Mouse (Mus musculus) lung, postnatal 0 days (tissue): ENCODE measurements around the gene Tdp2. TPM values are rescaled to one million over a fixed set of nuclear protein-coding genes. Genes with fewer than 3 reads are reported as not detected.

Source experiments
- ATAC-seq: fragments of 200-750 bp; cut with Nextera tagmentation; 2 replicates; pipeline ENCODE4 v1.8.0; 2017; ENCODE audit warnings: moderate library complexity
- DNase-seq: peaks from one replicate; pipeline ENCODE4 v3.0.0-alpha.2; 2016; ENCODE audit warnings: low spot score
- H3K27ac ChIP-seq: fragments of 300-500 bp; sonication (generic); 2 replicates; pipeline ENCODE4 v1.5.1; 2014; ENCODE audit warnings: antibody characterized with exemption, mild to moderate bottlenecking, low read length, mixed read lengths
- H3K27me3 ChIP-seq: fragments of 300-500 bp; sonication (generic); replicated peaks from 2 replicates; pipeline ENCODE4 v1.6.1; 2014; ENCODE audit warnings: low read length, mixed read lengths; ENCODE audit not compliant: insufficient read depth
- H3K36me3 ChIP-seq: fragments of 300-500 bp; sonication (generic); 2 replicates; pipeline ENCODE4 v1.6.1; 2014; ENCODE audit warnings: low read length, mixed read lengths; ENCODE audit not compliant: insufficient read depth
- H3K4me1 ChIP-seq: fragments of 300-500 bp; sonication (generic); 2 replicates; pipeline ENCODE4 v1.6.1; 2014; ENCODE audit warnings: antibody characterized with exemption, low read depth, low read length, mixed read lengths; ENCODE audit not compliant: insufficient read depth
- H3K4me2 ChIP-seq: fragments of 300-500 bp; sonication (generic); replicated peaks from 2 replicates; pipeline ENCODE4 v1.6.1; 2014; ENCODE audit warnings: low read depth, mild to moderate bottlenecking, low read length, moderate library complexity, mixed read lengths
- H3K4me3 ChIP-seq: fragments of 300-500 bp; sonication (generic); 2 replicates; pipeline ENCODE4 v1.5.1; 2014; ENCODE audit warnings: low read depth, low read length
- H3K9ac ChIP-seq: fragments of 300-500 bp; sonication (generic); replicated peaks from 2 replicates; pipeline ENCODE4 v1.6.1; 2014; ENCODE audit warnings: low read depth, mild to moderate bottlenecking
- H3K9me3 ChIP-seq: fragments of 300-500 bp; sonication (generic); 2 replicates; pipeline ENCODE4 v1.6.1; 2016; ENCODE audit warnings: low read length, mixed read lengths
- CTCF ChIP-seq: IDR thresholded peaks from 2 replicates; pipeline ENCODE4 v1.5.1; 2016; ENCODE audit warnings: antibody characterized with exemption, mild to moderate bottlenecking
- EP300 ChIP-seq: IDR thresholded peaks from 2 replicates; pipeline ENCODE4 v1.6.1; 2016; ENCODE audit warnings: antibody characterized with exemption, mild to moderate bottlenecking, control low read depth
- WGBS: fragments of 180-500 bp; shearing (Covaris S2); extraction: QIAGEN DNeasy Blood & Tissue Kit; methylation state at CpG from one replicate; pipeline ENCODE4 v1.1.7; 2014; 5-methylcytosine and 5-hydroxymethylcytosine counted together
- polyA plus RNA-seq: library from polyadenylated mRNA; unstranded; fragments of >200 nt; fragmentation: Nextera tagmentation; extraction: Ambion mirVana; gene quantifications from 2 replicates; pipeline ENCODE4 v1.2.1, GENCODE M21; 2015

The Tdp2 gene
- polyA plus RNA-seq, 1 experiment from 2014 or later = 21.2 TPM

DNA sequence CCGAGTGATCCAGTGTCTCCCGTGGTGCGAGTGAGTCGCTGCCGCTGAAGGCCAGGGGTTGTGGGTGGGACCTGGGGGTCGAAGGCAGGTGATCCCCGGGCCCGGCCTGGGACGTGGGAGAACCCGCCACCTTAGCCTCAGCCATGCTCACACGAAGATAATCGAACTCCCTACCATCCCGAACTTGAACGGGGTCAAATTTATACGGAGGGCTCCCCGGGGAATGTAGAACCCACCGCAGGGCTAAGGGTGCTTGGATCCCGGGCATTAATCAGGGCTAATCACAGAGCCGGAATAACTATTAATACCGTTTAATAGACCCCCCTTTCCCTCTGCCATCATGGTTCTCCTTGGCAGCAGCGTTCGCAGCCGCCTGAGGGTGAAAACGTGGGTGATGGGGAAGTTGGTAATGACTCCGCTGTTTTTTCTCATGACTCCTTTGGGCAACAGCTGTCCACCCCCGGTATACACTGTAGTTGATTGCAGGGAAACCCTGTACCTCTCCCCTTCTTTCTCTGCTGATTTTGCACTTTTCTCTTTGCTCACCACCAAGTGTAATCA lies 29.3 kb upstream of the Tdp2 start:
- WGBS = 0% methylated on average over 26 of the region's 26 CpGs
- Histone ChIP-seq H3K4me1 (peaks cover 5% of the 10 kb centered on the region; the same call in 1 of the 2 replicates), H3K27ac (peak overlapping the region; percentile 100), H3K4me3 (peak overlapping the region; percentile 99), H3K9me3 (no peaks in the 10 kb centered on the region), H3K36me3 (no peaks in the 10 kb centered on the region), H3K4me2 (peak overlapping the region; percentile 75), H3K27me3 (no peaks in the 10 kb centered on the region), H3K9ac (peak overlapping the region; percentile 98)
- DNase-seq (peak; percentile 65), ATAC-seq (no peak)
- TF ChIP-seq CTCF (no peak), EP300 (no peak)

DNA sequence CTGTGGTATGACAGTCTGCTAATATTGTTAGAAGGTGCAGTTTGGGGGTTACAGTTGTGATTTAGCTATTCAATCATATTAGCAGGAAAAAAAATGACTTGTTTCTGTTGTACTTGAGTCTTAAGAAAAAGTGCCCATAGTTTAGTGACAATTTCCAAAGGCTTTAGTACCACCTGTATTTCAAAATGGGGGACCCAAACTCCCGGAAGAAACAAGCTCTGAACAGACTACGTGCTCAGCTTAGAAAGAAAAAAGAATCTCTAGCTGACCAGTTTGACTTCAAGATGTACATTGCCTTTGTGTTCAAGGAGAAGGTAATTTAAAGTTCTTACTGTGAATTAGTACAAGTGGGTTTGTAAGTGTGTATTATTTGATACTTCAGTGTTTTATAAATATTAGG lies 28.3 kb upstream of the Tdp2 start:
- H3K9me3 ChIP-seq = no peaks in the 10 kb centered on the region
- no peaks in the 10 kb centered on the region for H3K36me3 ChIP-seq
- peak overlapping the region; percentile 99 for H3K4me3 ChIP-seq
- peaks cover 5% of the 10 kb centered on the region; the same call in 1 of the 2 replicates for H3K4me1 ChIP-seq
- 1% methylated on average over 2 of the region's 2 CpGs for WGBS
- no peak for ATAC-seq
- H3K4me2 ChIP-seq = peak overlapping the region; percentile 75
- H3K9ac ChIP-seq = no peak overlapping the region
- H3K27me3 ChIP-seq = no peaks in the 10 kb centered on the region
- no peak for TF ChIP-seq CTCF
- TF ChIP-seq EP300 = no peak
- H3K27ac ChIP-seq = no peak overlapping the region
- no peak for DNase-seq

DNA sequence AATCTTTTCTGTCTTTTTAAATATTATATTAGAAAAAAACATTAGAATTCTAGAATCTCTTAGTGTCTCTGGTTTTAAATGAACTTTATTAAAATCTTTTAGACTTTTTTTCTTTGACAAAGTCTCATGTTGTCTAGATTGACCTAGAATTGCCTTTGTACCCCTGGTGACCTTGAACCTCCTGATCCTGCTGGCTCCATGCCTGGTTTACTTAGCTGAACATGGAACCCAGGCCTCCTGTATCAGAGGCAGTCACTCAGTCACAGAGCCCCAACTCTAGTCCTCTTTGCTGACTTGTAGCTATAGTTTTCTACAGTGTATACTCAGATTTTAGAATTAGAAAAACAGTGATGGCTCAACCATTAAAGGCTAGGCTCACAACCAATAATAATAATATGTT lies 25.4 kb upstream of the Tdp2 start:
- DNase-seq (no peak), ATAC-seq (no peak)
- Histone ChIP-seq H3K4me3 (no peak overlapping the region), H3K9me3 (no peaks in the 10 kb centered on the region), H3K36me3 (peaks cover 8% of the 10 kb centered on the region; the same call in 1 of the 2 replicates), H3K9ac (no peak overlapping the region), H3K27ac (no peak overlapping the region), H3K27me3 (no peaks in the 10 kb centered on the region), H3K4me1 (peaks cover 5% of the 10 kb centered on the region; the same call in 1 of the 2 replicates), H3K4me2 (no peak overlapping the region)
- no peak for TF ChIP-seq CTCF
- no peak for TF ChIP-seq EP300

DNA sequence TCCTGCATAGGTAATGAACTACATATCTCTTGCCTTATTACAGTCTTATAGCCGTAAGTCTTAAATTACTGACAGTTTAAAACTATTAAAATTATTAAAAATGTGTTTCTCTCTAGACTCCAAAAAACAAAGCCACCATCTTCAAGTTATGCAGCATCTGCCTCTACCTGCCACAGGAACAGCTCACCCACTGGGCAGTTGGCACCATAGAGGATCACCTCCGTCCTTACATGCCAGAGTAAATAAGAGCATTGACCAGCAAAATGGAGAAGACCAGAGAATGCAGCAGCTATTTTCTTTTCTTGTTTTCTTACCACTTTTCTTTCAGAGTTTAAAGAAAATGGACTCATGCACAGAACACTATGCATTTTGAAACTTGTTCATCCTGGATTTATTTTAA lies 19.0 kb upstream of the Tdp2 start:
- no peaks in the 10 kb centered on the region for H3K4me1 ChIP-seq
- ATAC-seq (no peak), DNase-seq (no peak)
- H3K27me3 ChIP-seq = no peaks in the 10 kb centered on the region
- H3K36me3 ChIP-seq = peaks cover 25% of the 10 kb centered on the region
- 91% methylated on average over 2 of the region's 2 CpGs for WGBS
- H3K9me3 ChIP-seq = no peaks in the 10 kb centered on the region
- H3K4me2 ChIP-seq = no peak overlapping the region
- no peak overlapping the region for H3K9ac ChIP-seq
- no peak overlapping the region for H3K27ac ChIP-seq
- no peak overlapping the region for H3K4me3 ChIP-seq
- TF ChIP-seq CTCF = no peak

DNA sequence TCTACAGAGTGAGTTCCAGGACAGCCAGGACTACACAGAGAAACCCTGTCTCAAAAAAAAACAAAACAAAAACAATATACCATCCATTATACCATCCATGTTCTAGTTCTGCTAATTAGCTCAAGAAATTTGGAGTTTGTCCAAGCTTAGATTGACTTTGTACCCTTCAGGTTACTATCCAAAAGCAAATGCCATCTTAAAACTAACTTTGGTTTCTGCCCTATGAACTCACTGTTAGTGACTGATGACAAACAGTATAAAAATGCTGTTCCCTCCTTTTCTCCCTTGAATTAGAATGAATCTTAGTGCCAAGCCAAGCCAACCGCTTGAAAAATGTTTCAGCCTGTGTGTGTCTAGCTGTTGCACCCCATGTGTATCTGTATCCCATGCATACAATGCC lies 16.9 kb upstream of the Tdp2 start:
- Histone ChIP-seq H3K4me3 (no peak overlapping the region), H3K4me2 (no peak overlapping the region), H3K9ac (no peak overlapping the region), H3K36me3 (peaks cover 24% of the 10 kb centered on the region), H3K9me3 (no peaks in the 10 kb centered on the region), H3K4me1 (no peaks in the 10 kb centered on the region), H3K27me3 (no peaks in the 10 kb centered on the region), H3K27ac (no peak overlapping the region)
- TF ChIP-seq CTCF (no peak), EP300 (no peak)
- 75% methylated on average over 1 of the region's 1 CpGs for WGBS
- DNase-seq (no peak), ATAC-seq (no peak)

DNA sequence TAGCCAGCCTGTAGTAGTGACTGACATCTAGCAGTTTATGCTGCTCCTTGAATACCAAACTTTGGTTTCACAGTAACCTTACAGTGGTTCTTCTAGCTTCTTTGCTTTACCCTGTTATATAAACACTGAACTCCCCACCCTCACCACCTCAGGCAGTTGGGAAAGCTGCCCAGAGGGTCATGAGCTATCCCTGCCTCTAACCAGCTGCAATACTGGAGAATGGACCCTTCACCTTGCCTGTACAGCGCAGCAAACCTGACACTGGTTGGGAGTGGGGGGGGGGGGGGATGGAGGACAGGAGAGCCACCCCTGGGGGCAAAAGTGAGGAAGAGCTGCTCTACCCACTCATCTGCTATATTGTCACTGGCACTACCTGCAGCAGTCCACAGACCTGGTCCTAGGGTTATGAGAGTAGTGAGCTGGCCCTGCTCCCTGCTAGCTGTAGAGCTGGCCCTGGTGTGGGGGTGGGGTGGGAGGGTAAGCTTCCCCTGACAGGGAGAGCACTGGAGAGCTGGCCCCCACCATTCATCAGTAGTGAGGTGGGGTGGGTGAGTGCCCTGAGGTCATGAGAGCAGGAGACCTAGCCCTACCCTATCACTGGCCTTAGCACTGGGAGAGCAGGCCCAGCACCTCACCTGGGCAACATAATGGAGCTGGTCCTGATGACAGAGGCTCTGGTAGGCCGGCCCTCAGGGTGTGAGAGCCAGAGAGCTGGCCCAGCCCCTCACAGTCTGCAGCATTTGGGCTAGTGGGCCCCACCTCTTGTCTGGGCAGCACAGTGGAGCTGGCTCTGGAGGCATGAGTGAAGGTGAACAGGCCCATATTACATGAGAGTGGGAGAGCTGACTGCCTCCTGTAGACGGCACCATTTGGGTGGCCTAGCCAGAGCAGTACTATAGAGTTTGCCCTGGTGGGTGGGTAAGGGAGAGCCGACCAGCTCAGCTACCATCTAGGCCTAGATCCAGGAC lies 15.1 kb upstream of the Tdp2 start:
- WGBS = 50% methylated on average over 4 of the region's 4 CpGs
- no peak for DNase-seq
- peak; percentile 61 for ATAC-seq

More for the DNA sequence above, 15.1 kb upstream of the Tdp2 start:
- H3K4me1 ChIP-seq = no peaks in the 10 kb centered on the region
- no peak overlapping the region for H3K27ac ChIP-seq
- no peaks in the 10 kb centered on the region for H3K9me3 ChIP-seq
- H3K9ac ChIP-seq = no peak overlapping the region
- TF ChIP-seq EP300 (no peak), CTCF (no peak)
- peaks cover 22% of the 10 kb centered on the region for H3K36me3 ChIP-seq
- no peak overlapping the region for H3K4me3 ChIP-seq
- H3K4me2 ChIP-seq = no peak overlapping the region
- no peaks in the 10 kb centered on the region for H3K27me3 ChIP-seq
